Mouse (Mus musculus): ENCODE measurements around the gene Shank1. TPM values are rescaled to one million over a fixed set of nuclear protein-coding genes. Genes with fewer than 3 reads are reported as not detected.

Gene Shank1
- 12.5 and 12.8 TPM in 2 replicates for polyA plus RNA-seq (2016; fragmentation: Nextera tagmentation; extraction: Ambion mirVana)

DNA sequence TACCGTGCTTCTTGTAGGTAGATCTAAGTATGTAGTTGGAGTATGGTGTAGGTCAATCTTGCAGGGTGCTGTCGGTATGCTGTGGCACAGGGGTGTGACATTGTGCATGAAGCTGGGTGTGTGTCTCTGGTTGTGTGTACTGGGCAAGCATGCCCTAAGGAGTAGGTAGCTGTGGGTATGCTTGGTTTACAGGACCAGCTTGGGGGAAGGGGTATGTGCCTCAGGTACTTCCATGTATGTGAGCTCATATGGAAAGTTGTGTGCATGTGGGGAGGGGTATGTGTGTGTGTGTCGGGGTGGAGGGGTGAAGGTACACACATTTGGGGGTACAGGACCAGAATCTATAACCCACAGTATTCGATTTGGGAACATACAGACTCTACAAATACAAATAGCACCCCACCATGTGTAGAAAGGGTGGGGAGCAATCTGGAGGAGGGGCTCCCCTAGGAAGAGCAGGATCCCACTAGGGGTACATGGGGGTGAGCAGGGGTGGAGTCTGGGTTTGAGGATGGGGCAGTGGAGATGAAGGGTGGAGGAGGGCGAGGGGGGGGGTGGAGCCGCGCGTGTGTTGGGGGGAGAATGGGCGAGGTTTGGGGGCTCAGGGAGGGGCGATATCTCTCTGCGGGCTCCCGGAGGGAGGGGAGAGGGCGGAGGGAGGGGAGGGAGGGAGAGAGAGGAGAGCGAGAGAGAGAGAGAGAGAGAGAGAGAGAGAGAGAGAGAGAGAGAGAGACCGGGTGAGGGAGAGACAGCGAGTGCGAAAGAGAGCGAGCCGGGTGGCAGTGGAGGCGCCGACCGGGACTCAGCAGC is at the start of gene Shank1:
TSS of gene Shank1 (plus strand) at position 779 of the 810 bp plus-strand sequence.
- H3K9ac ChIP-seq, result peak within 1 kb of the TSS; percentile 82
- peaks cover 9% of the 10 kb centered on the region; the same call in 1 of the 2 replicates for H3K36me3 ChIP-seq
- 24% methylated on average over 10 of the region's 22 CpGs for WGBS
- H3K9me3 ChIP-seq (replicated peaks), result no peaks in the 10 kb centered on the region
- peaks cover 25% of the 10 kb centered on the region for H3K4me1 ChIP-seq
- no peak for ATAC-seq (ENCODE audit: low FRiP score)
- peak within 1 kb of the TSS; percentile 78 for H3K27ac ChIP-seq
- peak within 1 kb of the TSS; percentile 93 for H3K4me2 ChIP-seq (replicated peaks)
- H3K4me3 ChIP-seq, result peak within 1 kb of the TSS; percentile 58
- peaks cover 29% of the 10 kb centered on the region; the same call in 1 of the 2 replicates for H3K27me3 ChIP-seq

GRCm38 (mm10) chr7:44260410-44260809 is 49.6 kb upstream of the Shank1 start:
- H3K9ac ChIP-seq, result no peak overlapping the region
- 80% methylated on average over 6 of the region's 6 CpGs for WGBS
- peaks cover 19% of the 10 kb centered on the region for H3K27me3 ChIP-seq
- no peak overlapping the region for H3K4me2 ChIP-seq (replicated peaks)
- no peak for ATAC-seq (ENCODE audit: low FRiP score)
- H3K9me3 ChIP-seq (replicated peaks), result no peaks in the 10 kb centered on the region
- no peaks in the 10 kb centered on the region for H3K36me3 ChIP-seq
- H3K27ac ChIP-seq, result no peak overlapping the region
- peaks cover 5% of the 10 kb centered on the region; the same call in 1 of the 2 replicates for H3K4me1 ChIP-seq
- no peak overlapping the region for H3K4me3 ChIP-seq

DNA sequence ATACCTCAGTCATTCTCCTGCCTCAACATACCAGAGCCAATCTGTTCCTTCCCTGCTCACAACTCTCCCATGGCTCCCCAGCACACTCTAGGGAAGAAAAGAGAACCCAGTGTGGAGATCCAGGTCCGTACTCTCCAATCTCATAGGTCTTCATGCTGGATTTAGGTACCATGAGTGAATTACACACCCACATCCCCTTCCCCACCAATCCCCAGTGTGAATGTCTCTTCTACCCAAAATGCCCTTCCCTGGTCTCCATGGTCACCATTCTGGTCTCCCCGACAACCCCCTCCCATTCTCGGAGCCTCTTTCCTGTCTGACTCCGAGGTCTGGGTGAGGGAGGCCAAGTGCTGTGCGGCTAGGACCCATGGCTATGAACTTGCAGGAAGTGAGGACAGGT is 48.9 kb upstream of the Shank1 start, which contains the start of gene Gm15517:
TSS of gene Gm15517 (plus strand) at position 301 of the 400 bp plus-strand sequence.
- peaks cover 5% of the 10 kb centered on the region; the same call in 1 of the 2 replicates for H3K4me1 ChIP-seq
- no peak within 1 kb of the TSS for H3K4me2 ChIP-seq (replicated peaks)
- no peaks in the 10 kb centered on the region for H3K9me3 ChIP-seq (replicated peaks)
- 54% methylated on average over 5 of the region's 5 CpGs for WGBS
- peaks cover 19% of the 10 kb centered on the region for H3K27me3 ChIP-seq
- no peak within 1 kb of the TSS for H3K4me3 ChIP-seq
- H3K27ac ChIP-seq, result no peak within 1 kb of the TSS
- 0 out of 2 replicates have a peak, but pooled peaks have one; percentile 5 for ATAC-seq (ENCODE audit: low FRiP score)
- no peak within 1 kb of the TSS for H3K9ac ChIP-seq
- no peaks in the 10 kb centered on the region for H3K36me3 ChIP-seq

- H3K27ac ChIP-seq, result peak overlapping the region; percentile 57; the same call in 1 of the 2 replicates
- peak overlapping the region; percentile 25 for H3K4me3 ChIP-seq
- peak overlapping the region; percentile 52 for H3K4me2 ChIP-seq (replicated peaks)
- H3K9me3 ChIP-seq (replicated peaks), result no peaks in the 10 kb centered on the region
- H3K4me1 ChIP-seq, result peaks cover 5% of the 10 kb centered on the region; the same call in 1 of the 2 replicates
- no peaks in the 10 kb centered on the region for H3K36me3 ChIP-seq
- WGBS, result 1% methylated on average over 34 of the region's 34 CpGs
- peak; percentile 78 for ATAC-seq (ENCODE audit: low FRiP score)
- peak overlapping the region; percentile 43 for H3K9ac ChIP-seq
- H3K27me3 ChIP-seq, result peaks cover 28% of the 10 kb centered on the region
Measured at GRCm38 (mm10) chr7:44262791-44263643, 47.0 kb upstream of the Shank1 start.

GRCm38 (mm10) chr7:44268117-44268516 is 41.9 kb upstream of the Shank1 start:
- WGBS, result 85% methylated on average over 11 of the region's 11 CpGs
- Histone ChIP-seq H3K9ac (no peak overlapping the region), H3K4me3 (no peak overlapping the region), H3K27me3 (peaks cover 20% of the 10 kb centered on the region), H3K36me3 (no peaks in the 10 kb centered on the region), H3K4me2 (replicated peaks) (no peak overlapping the region), H3K27ac (no peak overlapping the region), H3K4me1 (peaks cover 3% of the 10 kb centered on the region; the same call in 1 of the 2 replicates), H3K9me3 (replicated peaks) (no peaks in the 10 kb centered on the region)
- no peak for ATAC-seq (ENCODE audit: low FRiP score)

DNA sequence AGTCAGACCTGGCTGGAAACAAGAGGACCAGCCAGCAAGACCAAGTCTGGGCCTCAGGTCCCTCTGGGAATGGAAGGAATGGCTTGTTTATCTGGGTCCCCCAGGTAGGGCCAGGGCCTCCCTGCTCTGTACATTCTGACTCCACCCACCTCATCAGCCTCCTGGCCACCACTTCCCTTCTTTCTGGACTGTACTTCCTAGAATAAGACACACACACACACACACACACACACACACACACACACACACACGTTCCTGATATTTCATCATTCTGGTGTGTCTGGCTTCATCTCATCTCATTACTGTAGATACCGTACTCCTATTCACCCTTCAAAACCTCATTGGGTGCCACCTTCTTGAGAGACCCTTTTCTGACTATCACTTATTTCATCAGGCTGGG is 40.7 kb upstream of the Shank1 start:
- no peak overlapping the region for H3K4me2 ChIP-seq (replicated peaks)
- H3K9me3 ChIP-seq (replicated peaks), result no peaks in the 10 kb centered on the region
- H3K4me3 ChIP-seq, result no peak overlapping the region
- no peak overlapping the region for H3K9ac ChIP-seq
- peaks cover 27% of the 10 kb centered on the region for H3K27me3 ChIP-seq
- no peak for ATAC-seq (ENCODE audit: low FRiP score)
- no peak overlapping the region for H3K27ac ChIP-seq
- no peaks in the 10 kb centered on the region for H3K4me1 ChIP-seq
- 82% methylated on average over 2 of the region's 2 CpGs for WGBS
- H3K36me3 ChIP-seq, result no peaks in the 10 kb centered on the region

GRCm38 (mm10) chr7:44271309-44271708 is 38.7 kb upstream of the Shank1 start:
- no peaks in the 10 kb centered on the region for H3K36me3 ChIP-seq
- no peaks in the 10 kb centered on the region for H3K4me1 ChIP-seq
- no peak overlapping the region for H3K27ac ChIP-seq
- no peak overlapping the region for H3K4me3 ChIP-seq
- no peak for ATAC-seq (ENCODE audit: low FRiP score)
- no peaks in the 10 kb centered on the region for H3K9me3 ChIP-seq (replicated peaks)
- WGBS, result 78% methylated on average over 2 of the region's 2 CpGs
- no peak overlapping the region for H3K4me2 ChIP-seq (replicated peaks)
- no peak overlapping the region for H3K9ac ChIP-seq
- H3K27me3 ChIP-seq, result peaks cover 32% of the 10 kb centered on the region

- 88% methylated on average over 7 of the region's 7 CpGs for WGBS
- H3K4me3 ChIP-seq, result no peak overlapping the region
- peaks cover 28% of the 10 kb centered on the region for H3K27me3 ChIP-seq
- ATAC-seq (ENCODE audit: low FRiP score), result no peak
- H3K4me2 ChIP-seq (replicated peaks), result no peak overlapping the region
- no peak overlapping the region for H3K9ac ChIP-seq
- H3K4me1 ChIP-seq, result no peaks in the 10 kb centered on the region
- H3K27ac ChIP-seq, result no peak overlapping the region
- H3K9me3 ChIP-seq (replicated peaks), result no peaks in the 10 kb centered on the region
- H3K36me3 ChIP-seq, result no peaks in the 10 kb centered on the region
Measured at GRCm38 (mm10) chr7:44272546-44272945, 37.5 kb upstream of the Shank1 start.

DNA sequence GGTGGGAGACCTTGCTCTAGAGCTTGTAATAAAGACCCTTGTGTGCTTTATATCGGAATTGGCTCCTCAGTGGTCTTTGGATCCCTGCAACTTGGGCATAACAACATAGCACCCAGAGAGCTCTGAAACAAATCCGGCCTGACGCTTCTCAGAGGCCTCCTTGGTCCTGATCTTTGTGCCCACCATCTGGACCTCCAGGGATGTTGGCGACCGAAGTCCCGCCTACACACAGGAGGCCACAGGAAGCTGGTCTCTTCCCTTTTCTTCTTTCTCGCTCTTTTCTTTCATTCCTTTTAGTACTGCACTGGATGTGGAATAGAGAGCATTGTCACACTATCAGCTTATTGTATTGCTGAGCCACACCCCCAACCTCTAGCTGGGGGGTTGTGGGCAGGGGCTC is 36.6 kb upstream of the Shank1 start:
- H3K36me3 ChIP-seq, result no peaks in the 10 kb centered on the region
- 57% methylated on average over 7 of the region's 7 CpGs for WGBS
- no peak overlapping the region for H3K27ac ChIP-seq
- no peaks in the 10 kb centered on the region for H3K4me1 ChIP-seq
- H3K9me3 ChIP-seq (replicated peaks), result no peaks in the 10 kb centered on the region
- H3K4me2 ChIP-seq (replicated peaks), result no peak overlapping the region
- H3K27me3 ChIP-seq, result peaks cover 19% of the 10 kb centered on the region
- no peak overlapping the region for H3K9ac ChIP-seq
- no peak overlapping the region for H3K4me3 ChIP-seq
- ATAC-seq (ENCODE audit: low FRiP score), result no peak

GRCm38 (mm10) chr7:44274096-44274495 is 36.0 kb upstream of the Shank1 start:
- peaks cover 18% of the 10 kb centered on the region for H3K27me3 ChIP-seq
- no peak overlapping the region for H3K4me3 ChIP-seq
- H3K4me1 ChIP-seq, result no peaks in the 10 kb centered on the region
- H3K9me3 ChIP-seq (replicated peaks), result no peaks in the 10 kb centered on the region
- no peaks in the 10 kb centered on the region for H3K36me3 ChIP-seq
- ATAC-seq (ENCODE audit: low FRiP score), result no peak
- H3K27ac ChIP-seq, result no peak overlapping the region
- H3K9ac ChIP-seq, result no peak overlapping the region
- H3K4me2 ChIP-seq (replicated peaks), result no peak overlapping the region
- WGBS, result 35% methylated on average over 11 of the region's 11 CpGs

DNA sequence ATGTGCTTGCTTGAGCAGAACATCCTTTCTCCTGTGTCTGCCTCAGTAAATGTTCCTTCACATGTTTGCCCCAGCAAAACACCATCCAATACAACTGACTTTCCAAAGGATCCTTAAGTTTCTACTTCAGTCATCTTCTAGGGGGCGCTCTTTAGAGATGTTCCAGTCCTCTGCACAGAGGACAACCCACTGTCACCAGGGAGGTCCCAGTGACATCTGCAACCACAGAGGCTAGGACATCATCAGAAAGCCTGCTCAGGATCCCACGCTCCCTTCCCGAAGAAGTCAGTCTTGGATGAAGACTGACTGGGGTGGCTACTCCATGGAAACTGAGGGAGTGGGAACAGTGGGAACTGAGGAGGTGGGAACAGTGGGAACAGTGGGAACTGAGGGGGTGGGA is 34.5 kb upstream of the Shank1 start:
- 76% methylated on average over 3 of the region's 3 CpGs for WGBS

More for the DNA sequence above, 34.5 kb upstream of the Shank1 start:
- ATAC-seq (ENCODE audit: low FRiP score), result no peak
- Histone ChIP-seq H3K27ac (no peak overlapping the region), H3K4me3 (no peak overlapping the region), H3K4me1 (no peaks in the 10 kb centered on the region), H3K27me3 (peaks cover 18% of the 10 kb centered on the region), H3K9ac (no peak overlapping the region), H3K36me3 (no peaks in the 10 kb centered on the region), H3K4me2 (replicated peaks) (no peak overlapping the region), H3K9me3 (replicated peaks) (no peaks in the 10 kb centered on the region)
